Mouse (Mus musculus): ENCODE measurements around the gene Banp. TPM values are rescaled to one million over a fixed set of nuclear protein-coding genes. Genes with fewer than 3 reads are reported as not detected.
A peak's percentile ranks its signal among the peaks of the same experiment; 100 is the strongest.

The Banp gene
- polyA plus RNA-seq, 1 experiment from 2014 or later = 43.3 TPM

GRCm38 (mm10) chr8:121944831-121945230 lies 4.7 kb upstream of the Banp start, which contains the start of gene Car5a:
Car5a (minus strand) TSS chr8:121944904.
- Histone ChIP-seq H3K4me3 (replicated peaks) (no peak within 1 kb of the TSS), H3K27me3 (no peaks in the 10 kb centered on the region), H3K36me3 (no peaks in the 10 kb centered on the region), H3K4me2 (no peak within 1 kb of the TSS), H3K4me1 (peaks cover 29% of the 10 kb centered on the region), H3K9ac (no peak within 1 kb of the TSS), H3K9me3 (replicated peaks) (no peaks in the 10 kb centered on the region), H3K27ac (no peak within 1 kb of the TSS)
- no peak for ATAC-seq (replicated peaks; ENCODE audit: low FRiP score)

- H3K9me3 ChIP-seq (replicated peaks) = no peaks in the 10 kb centered on the region
- no peaks in the 10 kb centered on the region for H3K36me3 ChIP-seq
- H3K4me2 ChIP-seq = no peak overlapping the region
- peaks cover 30% of the 10 kb centered on the region for H3K4me1 ChIP-seq
- 88% methylated on average over 7 of the region's 7 CpGs for WGBS
- H3K27ac ChIP-seq = no peak overlapping the region
- no peak overlapping the region for H3K9ac ChIP-seq
- no peak overlapping the region for H3K4me3 ChIP-seq (replicated peaks)
- no peaks in the 10 kb centered on the region for H3K27me3 ChIP-seq
- ATAC-seq (replicated peaks; ENCODE audit: low FRiP score) = no peak
Observed at GRCm38 (mm10) chr8:121946351-121946750, 3.2 kb upstream of the Banp start.

GRCm38 (mm10) chr8:121947047-121947752 lies 2.4 kb upstream of the Banp start:
- H3K9ac ChIP-seq = peak overlapping the region; percentile 39
- no peak for ATAC-seq (replicated peaks; ENCODE audit: low FRiP score)
- WGBS = 34% methylated on average over 19 of the region's 19 CpGs
- H3K4me1 ChIP-seq = peaks cover 39% of the 10 kb centered on the region
- H3K4me2 ChIP-seq = peak overlapping the region; percentile 75
- no peaks in the 10 kb centered on the region for H3K36me3 ChIP-seq
- H3K27ac ChIP-seq = peak overlapping the region; percentile 95
- H3K4me3 ChIP-seq (replicated peaks) = peak overlapping the region; percentile 43
- no peaks in the 10 kb centered on the region for H3K27me3 ChIP-seq
- no peaks in the 10 kb centered on the region for H3K9me3 ChIP-seq (replicated peaks)

- H3K9ac ChIP-seq = peak overlapping the region; percentile 53
- H3K27me3 ChIP-seq = no peaks in the 10 kb centered on the region
- under 1% methylated on average over 18 of the region's 18 CpGs for WGBS
- peak overlapping the region; percentile 75 for H3K4me2 ChIP-seq
- peaks cover 44% of the 10 kb centered on the region for H3K4me1 ChIP-seq
- ATAC-seq (replicated peaks; ENCODE audit: low FRiP score) = peak; percentile 52
- H3K4me3 ChIP-seq (replicated peaks) = peak overlapping the region; percentile 43
- H3K27ac ChIP-seq = peak overlapping the region; percentile 95
- peaks cover under 1% of the 10 kb centered on the region; the same call in 1 of the 2 replicates for H3K36me3 ChIP-seq
- no peaks in the 10 kb centered on the region for H3K9me3 ChIP-seq (replicated peaks)
Observed at GRCm38 (mm10) chr8:121947753-121948141, 1.8 kb upstream of the Banp start.

GRCm38 (mm10) chr8:121948321-121949145 lies 1.0 kb upstream of the Banp start:
- 58% methylated on average over 19 of the region's 19 CpGs for WGBS
- H3K36me3 ChIP-seq = peaks cover 9% of the 10 kb centered on the region
- H3K4me1 ChIP-seq = peaks cover 52% of the 10 kb centered on the region
- peak overlapping the region; percentile 43 for H3K4me3 ChIP-seq (replicated peaks)
- no peaks in the 10 kb centered on the region for H3K27me3 ChIP-seq
- no peak for ATAC-seq (replicated peaks; ENCODE audit: low FRiP score)
- H3K9me3 ChIP-seq (replicated peaks) = no peaks in the 10 kb centered on the region
- H3K9ac ChIP-seq = peak overlapping the region; percentile 53
- H3K27ac ChIP-seq = peak overlapping the region; percentile 95
- peak overlapping the region; percentile 75 for H3K4me2 ChIP-seq

- H3K4me1 ChIP-seq = peaks cover 68% of the 10 kb centered on the region
- H3K9me3 ChIP-seq (replicated peaks) = no peaks in the 10 kb centered on the region
- peak overlapping the region; percentile 93 for H3K27ac ChIP-seq
- peaks cover 25% of the 10 kb centered on the region for H3K36me3 ChIP-seq
- WGBS = under 1% methylated on average over 60 of the region's 66 CpGs
- H3K4me3 ChIP-seq (replicated peaks) = peak overlapping the region; percentile 86
- peak overlapping the region; percentile 67 for H3K4me2 ChIP-seq
- H3K9ac ChIP-seq = peak overlapping the region; percentile 98
- peak; percentile 96 for ATAC-seq (replicated peaks; ENCODE audit: low FRiP score)
- H3K27me3 ChIP-seq = no peaks in the 10 kb centered on the region
Observed at GRCm38 (mm10) chr8:121949941-121950748, 595 bp downstream of the Banp start.

GRCm38 (mm10) chr8:121950749-121951655 lies 1.5 kb downstream of the Banp start:
- Histone ChIP-seq H3K9me3 (replicated peaks) (no peaks in the 10 kb centered on the region), H3K36me3 (peaks cover 33% of the 10 kb centered on the region), H3K27me3 (no peaks in the 10 kb centered on the region), H3K4me3 (replicated peaks) (peak overlapping the region; percentile 86), H3K9ac (peak overlapping the region; percentile 98), H3K4me1 (peaks cover 69% of the 10 kb centered on the region), H3K27ac (peak overlapping the region; percentile 93), H3K4me2 (peak overlapping the region; percentile 67)
- WGBS = under 1% methylated on average over 85 of the region's 97 CpGs
- peak; percentile 19 for ATAC-seq (replicated peaks; ENCODE audit: low FRiP score)

GRCm38 (mm10) chr8:121951656-121952009 lies 2.1 kb downstream of the Banp start:
- H3K27ac ChIP-seq = 0 out of 2 replicates have a peak overlapping the region, but pooled peaks have one; percentile 54
- H3K9me3 ChIP-seq (replicated peaks) = no peaks in the 10 kb centered on the region
- H3K4me2 ChIP-seq = peak overlapping the region; percentile 67
- peaks cover 34% of the 10 kb centered on the region for H3K36me3 ChIP-seq
- no peaks in the 10 kb centered on the region for H3K27me3 ChIP-seq
- 29% methylated on average over 7 of the region's 7 CpGs for WGBS
- peaks cover 69% of the 10 kb centered on the region for H3K4me1 ChIP-seq
- ATAC-seq (replicated peaks; ENCODE audit: low FRiP score) = no peak
- H3K4me3 ChIP-seq (replicated peaks) = peak overlapping the region; percentile 86
- H3K9ac ChIP-seq = peak overlapping the region; percentile 98

GRCm38 (mm10) chr8:121952122-121952521 lies 2.6 kb downstream of the Banp start:
- H3K27ac ChIP-seq = peak overlapping the region; percentile 37; the same call in 1 of the 2 replicates
- peak overlapping the region; percentile 86 for H3K4me3 ChIP-seq (replicated peaks)
- peaks cover 65% of the 10 kb centered on the region for H3K4me1 ChIP-seq

GRCm38 (mm10) chr8:121952800-121953199 lies 3.2 kb downstream of the Banp start:
- H3K4me2 ChIP-seq = peak overlapping the region; percentile 67
- peaks cover 39% of the 10 kb centered on the region for H3K36me3 ChIP-seq
- no peaks in the 10 kb centered on the region for H3K9me3 ChIP-seq (replicated peaks)
- peaks cover 59% of the 10 kb centered on the region for H3K4me1 ChIP-seq
- peak overlapping the region; percentile 37; the same call in 1 of the 2 replicates for H3K27ac ChIP-seq
- no peak for ATAC-seq (replicated peaks; ENCODE audit: low FRiP score)
- H3K4me3 ChIP-seq (replicated peaks) = peak overlapping the region; percentile 86
- 0 out of 2 replicates have a peak overlapping the region, but pooled peaks have one; percentile 31 for H3K9ac ChIP-seq
- 64% methylated on average over 7 of the region's 7 CpGs for WGBS
- no peaks in the 10 kb centered on the region for H3K27me3 ChIP-seq

More at GRCm38 (mm10) chr8:121952122-121952521, 2.6 kb downstream of the Banp start:
- Histone ChIP-seq H3K36me3 (peaks cover 39% of the 10 kb centered on the region), H3K9me3 (replicated peaks) (no peaks in the 10 kb centered on the region), H3K9ac (peak overlapping the region; percentile 31), H3K4me2 (peak overlapping the region; percentile 67), H3K27me3 (no peaks in the 10 kb centered on the region)
- ATAC-seq (replicated peaks; ENCODE audit: low FRiP score) = no peak

Data from kidney, embryonic 15.5 days (tissue).